Mouse (Mus musculus): ENCODE measurements at regions not wholly inside any gene's neighbourhood (a gene's known extent, or its start where the extent isn't known, plus 50 kb on each side); places are given as distances from the start of the nearest gene placed in this dataset.

DNA sequence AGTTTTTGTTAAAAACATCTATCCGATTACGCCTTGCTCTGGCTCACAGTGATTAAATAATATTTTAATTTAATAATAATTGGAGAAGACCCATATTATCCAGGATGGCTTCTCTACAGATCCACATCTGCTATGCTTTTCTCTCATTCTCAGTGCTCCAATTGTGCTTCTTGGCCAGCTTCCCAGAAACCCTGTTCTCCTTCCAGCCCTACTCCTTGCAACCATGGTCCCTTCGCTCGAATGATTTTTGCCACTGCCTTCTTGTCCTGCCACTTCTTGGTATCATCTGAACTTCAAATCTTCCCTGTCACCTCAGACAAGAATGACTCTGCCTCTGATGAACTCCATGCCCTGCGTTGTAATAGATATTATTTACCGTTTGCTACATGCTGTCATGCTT, 95.0 kb upstream of the Trim52 start:
- TF ChIP-seq CTCF (IDR thresholded peaks at IDR 0.05; ENCODE audit: borderline replicate concordance, insufficient read depth, low read depth, low read length) (no peak), POLR2A (IDR thresholded peaks at IDR 0.05; ENCODE audit: borderline replicate concordance, insufficient read depth, low read length) (no peak)

Measured in cerebellum, adult 2 months (tissue).